Mouse (Mus musculus): ENCODE measurements around the gene Kcnk5.

DNA sequence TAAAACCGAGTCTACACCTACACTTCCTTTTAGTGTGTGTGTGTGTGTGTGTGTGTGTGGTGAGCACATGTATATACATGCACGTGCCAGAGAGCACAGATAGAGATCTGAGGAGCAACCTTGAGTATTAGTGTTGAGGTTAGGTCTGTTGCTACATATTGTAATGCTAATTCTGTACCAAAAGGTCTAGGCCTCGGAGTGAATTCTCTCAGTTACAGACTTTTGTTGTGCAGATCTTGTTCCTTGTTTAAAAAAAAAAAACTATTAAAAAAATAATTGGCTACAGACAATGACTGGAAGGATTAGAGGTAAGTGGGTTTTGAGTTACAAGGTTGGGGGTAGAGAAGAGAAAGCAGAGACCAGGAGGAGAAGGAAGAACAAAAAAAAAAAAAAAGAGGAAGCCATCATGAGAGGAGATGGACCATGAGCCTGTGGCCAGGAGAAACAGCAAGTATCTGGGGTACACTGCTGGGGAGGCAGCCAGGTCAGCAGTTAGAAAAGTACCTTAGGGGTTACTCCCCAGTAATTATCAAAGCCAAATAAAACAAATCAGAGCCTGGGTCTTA, 35.8 kb upstream of the Kcnk5 start:
- no peak for TF ChIP-seq CTCF (IDR thresholded peaks at IDR 0.05; ENCODE audit: borderline replicate concordance, control insufficient read depth, extremely low read depth, insufficient read depth, low read length, poor library complexity)
- no peak for TF ChIP-seq POLR2A (IDR thresholded peaks at IDR 0.05; ENCODE audit: control insufficient read depth, extremely low read depth, insufficient read depth, low read length, poor library complexity)

Measured in thymus, adult 2 months (tissue).